Mouse (Mus musculus) embryonic fibroblast, embryonic 13.5 days (primary cell): ENCODE data around the gene Srsf3.

Experiments
- CTCF ChIP-seq: IDR thresholded peaks from 2 replicates; pipeline ENCODE4 v1.5.1; 2011; ENCODE audit warnings: mild to moderate bottlenecking, control low read depth, low read length, moderate library complexity, borderline replicate concordance; ENCODE audit not compliant: insufficient read depth
- POLR2A ChIP-seq: IDR thresholded peaks from 2 replicates; pipeline ENCODE4 v1.6.1; 2011; ENCODE audit warnings: low read depth, mild to moderate bottlenecking, control low read depth, low read length, moderate library complexity

DNA sequence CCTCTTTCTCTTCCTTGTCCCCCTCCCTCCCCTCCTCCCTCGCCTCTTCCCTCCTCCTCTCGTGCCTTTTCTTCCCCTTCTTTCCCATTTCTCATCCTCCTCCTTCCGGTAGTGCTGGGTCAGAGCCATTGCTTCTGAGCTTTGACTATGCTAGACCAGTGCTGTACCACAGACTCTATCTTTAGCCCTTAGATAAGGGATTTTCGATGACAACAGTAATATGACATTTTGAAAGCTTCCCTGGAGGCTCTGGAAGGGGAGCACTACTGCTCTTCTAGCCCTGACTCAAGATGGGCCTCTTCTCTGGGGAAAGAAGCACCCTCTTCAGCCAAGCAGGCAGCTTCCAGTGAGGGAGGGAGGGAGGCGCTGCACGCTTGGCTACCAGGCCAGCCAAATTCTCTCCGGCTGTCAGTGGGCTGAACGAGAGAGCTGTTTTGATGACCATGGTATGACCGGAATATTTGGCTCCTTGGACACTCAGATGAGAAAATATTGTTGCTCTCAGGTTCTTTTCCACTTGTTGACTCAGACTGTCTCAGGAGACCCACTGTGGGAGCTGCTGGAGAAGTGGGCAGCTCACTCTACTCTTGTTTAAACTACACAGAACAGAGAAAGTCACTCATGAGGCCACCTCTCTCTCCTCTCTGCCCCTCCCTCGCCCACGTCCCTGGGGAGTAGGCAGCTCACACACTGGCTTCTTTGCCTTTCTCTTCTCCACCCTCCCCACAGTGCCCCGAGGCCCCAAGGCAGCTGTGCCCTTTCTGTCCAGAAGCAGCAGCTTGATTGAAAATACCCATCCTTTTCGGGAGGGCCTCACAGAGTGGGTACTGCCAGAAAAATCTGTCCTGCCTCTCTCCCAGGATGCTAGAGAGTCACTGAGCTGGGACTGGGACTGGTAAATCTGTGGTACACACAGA, 29.9 kb downstream of the Srsf3 start:
- no peak for TF ChIP-seq POLR2A
- TF ChIP-seq CTCF = no peak
